ENCODE assay signal across 8 mouse cellular contexts in the genomic region with DNA sequence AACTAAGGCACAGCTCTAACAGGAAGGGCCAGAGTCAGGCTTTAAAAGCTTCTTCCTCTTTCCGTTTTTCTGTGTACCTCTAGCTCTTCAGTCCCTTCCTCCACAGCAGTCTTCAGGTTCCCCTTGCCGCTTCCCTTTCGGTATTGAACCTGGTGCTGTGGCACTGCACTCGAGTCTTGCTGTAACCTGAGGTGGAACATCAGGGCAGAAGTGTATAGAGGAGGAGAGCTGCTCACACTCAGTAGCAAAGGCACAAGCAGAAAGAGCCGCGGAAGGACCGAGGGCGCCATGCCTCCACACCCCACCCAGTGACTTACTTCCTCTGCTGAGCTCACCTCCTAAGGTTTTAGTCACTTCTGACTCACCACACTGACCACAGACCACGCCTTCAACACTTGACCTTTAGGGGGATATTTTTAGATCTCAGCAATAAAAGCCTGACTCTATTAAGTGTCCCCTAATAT. TPM values are rescaled to one million over a fixed set of nuclear protein-coding genes. Genes with fewer than 3 reads are reported as not detected.
A peak's percentile ranks its signal among the peaks of the same experiment; 100 is the strongest.
DNase-seq lines count a peak whose midpoint lies in the region; ATAC-seq and TF ChIP-seq lines count a peak whose summit lies in the region.

Gene Cdk14, minus strand, starts transcription at position 321 of the 464 bp plus-strand sequence.

- TF ChIP-seq CTCF in cortical plate, adult 2 months (IDR thresholded peaks at IDR 0.05; ENCODE audit: extremely low read depth, insufficient read depth, low read length): no peak

- no peak within 1 kb of the TSS for H3K4me3 ChIP-seq in neural tube, embryonic 11.5 days (ENCODE audit: low read depth, low read length)
- H3K4me3 ChIP-seq in cortical plate, adult 2 months (ENCODE audit: insufficient read depth, low read length): no peak within 1 kb of the TSS
- H3K4me3 ChIP-seq in midbrain, embryonic 16.5 days (ENCODE audit: low read depth, low read length): no peak within 1 kb of the TSS

- H3K4me1 ChIP-seq in neural tube, embryonic 11.5 days (ENCODE audit: control insufficient read depth, insufficient read depth, low read length): no peaks in the 10 kb centered on the region
- no peaks in the 10 kb centered on the region for H3K4me1 ChIP-seq in cortical plate, adult 2 months (ENCODE audit: control insufficient read depth, insufficient read depth, low read length)
- no peaks in the 10 kb centered on the region for H3K4me1 ChIP-seq in midbrain, embryonic 16.5 days (ENCODE audit: control insufficient read depth, insufficient read depth, low read length)

- H3K27ac ChIP-seq in neural tube, embryonic 11.5 days (ENCODE audit: low read depth, low read length): no peak within 1 kb of the TSS
- no peak within 1 kb of the TSS for H3K27ac ChIP-seq in cortical plate, adult 2 months (ENCODE audit: insufficient read depth, low read length)
- no peak within 1 kb of the TSS for H3K27ac ChIP-seq in midbrain, embryonic 16.5 days (ENCODE audit: low read length)

- TF ChIP-seq POLR2A in cortical plate, adult 2 months (IDR thresholded peaks at IDR 0.05; ENCODE audit: extremely low read depth, insufficient read depth, low read length): no peak

- WGBS in neural tube, embryonic 11.5 days: 88% methylated on average over 9 of the region's 9 CpGs
- WGBS in midbrain, embryonic 16.5 days: 88% methylated on average over 9 of the region's 9 CpGs

- no peaks in the 10 kb centered on the region for H3K9me3 ChIP-seq in neural tube, embryonic 11.5 days (ENCODE audit: control insufficient read depth, low read length)
- H3K9me3 ChIP-seq in midbrain, embryonic 16.5 days (replicated peaks; ENCODE audit: control insufficient read depth, low read length, poor library complexity, severe bottlenecking): no peaks in the 10 kb centered on the region

- DNase-seq in neural tube, embryonic 11.5 days (ENCODE audit: low spot score): no peak
- DNase-seq in neural tube, embryonic 10.5 days (ENCODE audit: extremely low spot score, low spot score): no peak
- peak; percentile 10 for DNase-seq in liver
- no peak for DNase-seq in right cerebral cortex, postnatal 36 days (ENCODE audit: low spot score in 2 of 2)
- no peak for DNase-seq in cerebellum, postnatal 4 days (ENCODE audit: low spot score in 2 of 2)

- no peaks in the 10 kb centered on the region for H3K36me3 ChIP-seq in neural tube, embryonic 11.5 days (ENCODE audit: control insufficient read depth, insufficient read depth, low read length)
- no peaks in the 10 kb centered on the region for H3K36me3 ChIP-seq in midbrain, embryonic 16.5 days (ENCODE audit: control insufficient read depth, insufficient read depth, low read length)

- ATAC-seq in neural tube, embryonic 11.5 days (ENCODE audit: insufficient read depth, low FRiP score, low TSS enrichment): no peak
- ATAC-seq in hematopoietic stem cell, adult 5-6 weeks (replicated peaks in 1 of 2; ENCODE audit: insufficient read depth in 1 of 2, low FRiP score in 2 of 2, low TSS enrichment in 1 of 2, low read depth in 1 of 2, poor library complexity in 2 of 2, severe bottlenecking in 2 of 2): peak; percentile 98
- no peak for ATAC-seq in midbrain, embryonic 16.5 days

- no peaks in the 10 kb centered on the region for H3K27me3 ChIP-seq in neural tube, embryonic 11.5 days (ENCODE audit: control insufficient read depth, insufficient read depth, low read length)
- no peaks in the 10 kb centered on the region for H3K27me3 ChIP-seq in midbrain, embryonic 16.5 days (ENCODE audit: control insufficient read depth, insufficient read depth, low read depth, low read length)

- H3K4me2 ChIP-seq in neural tube, embryonic 11.5 days (ENCODE audit: low read depth): no peak within 1 kb of the TSS
- H3K4me2 ChIP-seq in midbrain, embryonic 16.5 days (ENCODE audit: low read length): no peak within 1 kb of the TSS

- no peak within 1 kb of the TSS for H3K9ac ChIP-seq in neural tube, embryonic 11.5 days (ENCODE audit: low read length)
- no peak within 1 kb of the TSS for H3K9ac ChIP-seq in midbrain, embryonic 16.5 days (ENCODE audit: low read depth, low read length)

RNA-seq across cellular contexts. Expression of gene Cdk14, which starts in this region (rescaled TPM):
- polyA plus RNA-seq in neural tube, embryonic 11.5 days (2014; fragmentation: Nextera tagmentation; extraction: Ambion mirVana): 26.8 and 29.5 TPM in 2 replicates
- polyA plus RNA-seq in cortical plate, adult 2 months (2012; rRNA removed): 82.5 and 89.5 TPM in 2 replicates
- 4.5 and 14.8 TPM in 2 replicates for total RNA-seq in hematopoietic stem cell, adult 5-6 weeks (2017)
- 42.1 and 44.6 TPM in 2 replicates for polyA plus RNA-seq in midbrain, embryonic 16.5 days (2015; fragmentation: Nextera tagmentation; extraction: Ambion mirVana)

Comparison
In these comparisons a context has a peak if more than half of its experiments do, and no peak if none do; other contexts are left out.
1. ATAC-seq: peak in hematopoietic stem cell, adult 5-6 weeks (2 of 2); none in neural tube, embryonic 11.5 days (single experiment) and midbrain, embryonic 16.5 days (single experiment).